Mouse (Mus musculus) E14TG2a.4 (cell line): ENCODE results near the gene Cd8a.

ENCODE experiments used
- H3K27me3 ChIP-seq: 2 replicates; pipeline ENCODE4 v1.6.1; 2014; ENCODE audit warnings: low read length, control low read depth; ENCODE audit not compliant: insufficient read depth
- H3K36me3 ChIP-seq: 2 replicates; pipeline ENCODE4 v1.6.1; 2014; ENCODE audit warnings: low read length, control low read depth; ENCODE audit not compliant: insufficient read depth
- H3K4me1 ChIP-seq: replicated peaks from 2 replicates; pipeline ENCODE4 v1.6.1; 2014; ENCODE audit warnings: low read depth, low read length, control low read depth
- H3K4me3 ChIP-seq: replicated peaks from 2 replicates; pipeline ENCODE4 v1.5.1; 2014; ENCODE audit warnings: mild to moderate bottlenecking, low read length
- H3K9me3 ChIP-seq: 2 replicates; pipeline ENCODE4 v1.6.1; 2014; ENCODE audit warnings: low read length, control low read depth
- CTCF ChIP-seq: conservative IDR thresholded peaks from 2 replicates; pipeline ENCODE4 v1.5.1; 2014; ENCODE audit warnings: low read length
- NANOG ChIP-seq: IDR thresholded peaks from 2 replicates; pipeline ENCODE4 v1.6.1; 2014; ENCODE audit warnings: borderline replicate concordance, low read length, mixed read lengths
- POU5F1 ChIP-seq: IDR thresholded peaks from 2 replicates; pipeline ENCODE4 v1.6.1; 2014; ENCODE audit warnings: low read length, borderline replicate concordance

The Cd8a gene

DNA sequence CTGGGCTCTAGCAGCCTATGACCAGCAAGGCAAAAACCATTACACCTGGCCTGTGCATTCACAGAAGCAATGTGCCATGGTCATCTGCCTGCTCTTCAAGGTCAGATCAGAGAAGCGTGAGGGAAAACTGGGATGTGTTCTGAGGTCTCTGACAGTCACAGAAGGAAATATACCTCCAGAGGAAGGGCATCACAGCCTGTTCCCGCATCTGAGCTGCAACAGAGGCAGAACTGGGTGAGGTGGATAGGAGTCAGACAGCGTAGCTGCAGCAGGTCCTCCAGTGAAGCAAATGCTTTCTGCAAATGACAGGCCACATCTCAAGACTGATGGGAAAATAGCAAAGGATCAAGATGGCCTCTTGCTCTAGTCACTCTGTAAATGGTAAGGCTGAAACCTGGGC, 34.3 kb upstream of the Cd8a start:
- 0 out of 2 replicates have a peak, but pooled peaks cover 3% of the 10 kb centered on the region for H3K27me3 ChIP-seq
- H3K4me1 ChIP-seq: no peaks in the 10 kb centered on the region
- H3K4me3 ChIP-seq: no peak overlapping the region
- H3K36me3 ChIP-seq: no peaks in the 10 kb centered on the region
- TF ChIP-seq CTCF: no peak
- no peak for TF ChIP-seq POU5F1
- no peak for TF ChIP-seq NANOG
- H3K9me3 ChIP-seq: peaks cover 6% of the 10 kb centered on the region

DNA sequence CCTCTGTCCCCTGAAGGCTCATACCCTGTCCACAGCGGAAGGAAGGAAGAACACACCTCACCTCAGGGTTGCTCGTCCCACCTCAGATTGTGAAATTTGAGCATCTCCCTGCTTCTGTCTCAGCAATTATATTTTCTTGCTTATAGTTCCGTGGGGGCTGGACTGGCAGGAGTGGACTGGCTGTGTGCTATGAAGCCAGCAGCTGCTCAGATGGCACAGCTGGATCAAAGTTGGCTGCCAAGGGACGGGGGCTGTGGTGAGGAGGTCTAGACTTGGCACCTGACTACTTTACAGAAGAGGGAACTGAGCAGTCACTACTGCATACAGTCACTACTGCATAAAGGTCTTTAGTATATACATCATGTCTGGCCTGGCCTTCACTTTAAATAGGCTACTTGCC, 33.9 kb upstream of the Cd8a start:
- Histone ChIP-seq H3K4me3 (no peak overlapping the region), H3K9me3 (peaks cover 9% of the 10 kb centered on the region), H3K4me1 (no peaks in the 10 kb centered on the region), H3K27me3 (0 out of 2 replicates have a peak, but pooled peaks cover 3% of the 10 kb centered on the region), H3K36me3 (no peaks in the 10 kb centered on the region)
- no peak for TF ChIP-seq NANOG
- no peak for TF ChIP-seq POU5F1
- no peak for TF ChIP-seq CTCF

DNA sequence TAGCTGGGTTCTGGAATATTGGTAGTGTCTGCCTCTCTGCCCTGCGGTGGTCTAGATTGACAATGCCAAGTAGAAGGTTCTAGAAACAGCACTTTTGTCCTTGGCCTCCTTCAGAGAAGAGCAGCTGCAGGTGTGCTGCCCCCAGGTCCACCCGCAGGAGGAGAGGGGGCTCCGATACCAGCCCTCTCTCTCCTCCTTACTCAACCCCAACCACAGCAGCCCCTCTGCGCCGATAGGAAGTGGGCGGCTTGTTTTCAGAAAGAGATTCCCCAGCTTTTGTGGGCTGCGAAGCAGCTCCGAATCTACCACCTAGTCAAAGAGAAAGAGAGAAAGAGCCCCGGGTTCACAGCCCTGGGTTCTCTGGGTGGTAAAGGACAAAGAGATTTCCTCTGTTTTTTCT, 32.0 kb upstream of the Cd8a start:
- Histone ChIP-seq H3K27me3 (0 out of 2 replicates have a peak, but pooled peaks cover 3% of the 10 kb centered on the region), H3K4me3 (no peak overlapping the region), H3K36me3 (no peaks in the 10 kb centered on the region), H3K9me3 (peaks cover 12% of the 10 kb centered on the region), H3K4me1 (no peaks in the 10 kb centered on the region)
- TF ChIP-seq CTCF (no peak), NANOG (no peak), POU5F1 (no peak)

DNA sequence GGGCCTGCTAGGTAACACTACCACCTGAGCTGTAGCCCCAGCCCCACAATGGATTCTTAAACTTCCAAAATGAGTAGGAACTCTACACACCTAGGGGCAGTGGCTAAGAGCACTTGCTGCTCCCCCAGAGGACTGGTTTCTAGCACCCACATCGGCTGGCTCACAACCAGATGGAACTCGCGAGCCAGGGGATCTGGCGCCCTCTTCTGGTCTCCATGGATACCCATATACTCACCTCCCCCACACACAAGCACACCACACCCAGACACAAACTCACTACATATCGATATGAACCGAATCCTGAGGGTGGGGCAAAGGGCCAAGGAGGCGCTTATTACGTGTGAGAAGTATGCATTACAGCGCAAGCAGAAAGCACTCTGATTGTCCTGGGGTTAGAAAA, 25.2 kb upstream of the Cd8a start:
- Histone ChIP-seq H3K4me3 (no peak overlapping the region), H3K36me3 (no peaks in the 10 kb centered on the region), H3K27me3 (no peaks in the 10 kb centered on the region), H3K4me1 (no peaks in the 10 kb centered on the region), H3K9me3 (peaks cover 21% of the 10 kb centered on the region)
- TF ChIP-seq CTCF (peak; percentile 36), POU5F1 (no peak), NANOG (no peak)

DNA sequence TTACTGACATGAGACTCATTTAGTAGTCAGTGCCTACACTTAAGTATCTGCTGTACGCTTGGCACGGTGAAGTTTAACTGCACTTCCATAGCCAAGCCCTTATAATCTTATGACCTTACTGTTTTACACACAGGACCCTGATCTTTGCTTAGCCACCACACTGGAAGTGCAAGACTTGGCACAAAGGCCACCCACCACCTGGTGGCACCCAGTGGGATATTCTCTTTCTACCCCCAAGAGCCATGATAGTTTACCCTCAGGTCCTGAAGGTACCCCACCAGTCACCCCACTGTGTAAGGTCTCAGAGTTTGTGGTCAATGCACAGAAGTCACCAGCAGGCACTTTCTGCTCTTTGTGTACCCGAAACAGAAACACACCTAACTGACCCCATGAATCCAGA, 22.0 kb upstream of the Cd8a start:
- TF ChIP-seq POU5F1 (no peak), NANOG (no peak), CTCF (no peak)
- Histone ChIP-seq H3K4me3 (no peak overlapping the region), H3K27me3 (no peaks in the 10 kb centered on the region), H3K36me3 (no peaks in the 10 kb centered on the region), H3K4me1 (no peaks in the 10 kb centered on the region), H3K9me3 (peaks cover 9% of the 10 kb centered on the region)

DNA sequence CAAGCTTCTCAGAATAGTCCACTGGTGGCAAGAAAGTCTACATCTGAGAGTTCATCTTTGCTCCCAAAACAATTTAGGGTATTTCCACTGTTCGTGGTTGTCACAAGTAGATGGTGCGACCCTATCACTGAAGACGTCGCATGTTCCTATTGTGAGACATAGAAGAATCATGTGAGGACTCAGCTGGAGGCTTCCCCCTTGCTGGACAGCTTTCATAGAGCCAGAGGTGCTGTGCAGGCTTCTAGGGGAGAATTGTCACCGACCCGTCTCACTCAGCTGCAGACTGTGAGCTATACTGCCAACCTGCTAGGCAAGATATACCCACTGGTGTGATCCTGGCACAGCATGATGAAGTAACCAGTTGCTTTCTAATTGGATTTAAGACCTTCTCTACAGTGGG, 21.0 kb upstream of the Cd8a start:
- Histone ChIP-seq H3K4me1 (no peaks in the 10 kb centered on the region), H3K9me3 (peaks cover 9% of the 10 kb centered on the region), H3K4me3 (no peak overlapping the region), H3K27me3 (no peaks in the 10 kb centered on the region), H3K36me3 (no peaks in the 10 kb centered on the region)
- no peak for TF ChIP-seq POU5F1
- TF ChIP-seq NANOG: no peak
- TF ChIP-seq CTCF: no peak

DNA sequence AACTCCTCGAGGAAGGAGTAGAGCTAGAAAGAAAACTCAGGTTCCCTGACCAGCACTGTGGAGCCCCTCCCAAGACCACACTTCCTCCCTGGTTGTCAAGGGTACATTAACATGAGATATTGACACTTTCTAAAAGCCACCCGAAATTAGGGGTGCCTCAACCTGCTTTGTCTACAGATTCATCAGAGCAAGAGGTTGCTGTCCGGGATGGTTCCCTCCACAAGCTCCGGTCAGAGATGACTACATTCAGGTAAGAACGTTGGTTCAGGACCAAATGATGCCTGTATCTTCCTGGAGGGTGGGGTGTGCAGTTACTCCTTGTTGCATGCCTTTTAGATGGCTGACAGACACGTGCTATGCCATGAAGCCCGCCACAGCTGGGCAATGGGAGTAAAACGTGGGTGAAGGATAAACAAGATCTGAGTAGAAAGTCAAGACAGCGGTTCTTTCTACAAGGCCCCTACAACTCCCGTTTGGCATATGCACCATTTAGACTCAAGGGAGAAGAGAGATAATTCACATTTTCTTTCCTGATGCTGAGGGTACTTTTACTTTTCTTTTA, 20.3 kb upstream of the Cd8a start:
- TF ChIP-seq CTCF (no peak), NANOG (no peak), POU5F1 (no peak)
- Histone ChIP-seq H3K27me3 (no peaks in the 10 kb centered on the region), H3K4me1 (no peaks in the 10 kb centered on the region), H3K9me3 (peaks cover 2% of the 10 kb centered on the region), H3K36me3 (no peaks in the 10 kb centered on the region), H3K4me3 (no peak overlapping the region)

DNA sequence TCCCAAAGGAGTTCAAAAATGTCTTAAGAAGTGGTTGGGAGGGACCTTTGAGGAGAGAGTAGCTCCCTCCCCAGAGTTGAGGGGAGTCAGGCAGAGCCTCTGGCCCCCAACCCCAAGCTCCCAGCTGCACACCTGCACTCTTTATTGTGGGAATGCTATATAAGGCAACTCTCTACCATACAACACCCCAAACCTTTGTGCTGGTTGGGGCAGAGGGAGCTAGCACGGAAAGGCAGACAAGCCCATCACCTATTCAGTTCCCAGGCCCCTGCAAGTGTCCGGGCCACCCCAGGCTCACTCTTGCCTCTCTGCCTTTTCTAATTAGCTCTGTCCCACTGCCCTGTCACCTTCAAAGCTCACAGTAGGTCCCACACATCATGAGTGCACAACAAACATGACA, 19.5 kb upstream of the Cd8a start:
- Histone ChIP-seq H3K36me3 (no peaks in the 10 kb centered on the region), H3K9me3 (no peaks in the 10 kb centered on the region), H3K27me3 (no peaks in the 10 kb centered on the region), H3K4me3 (no peak overlapping the region), H3K4me1 (no peaks in the 10 kb centered on the region)
- no peak for TF ChIP-seq POU5F1
- no peak for TF ChIP-seq NANOG
- no peak for TF ChIP-seq CTCF

DNA sequence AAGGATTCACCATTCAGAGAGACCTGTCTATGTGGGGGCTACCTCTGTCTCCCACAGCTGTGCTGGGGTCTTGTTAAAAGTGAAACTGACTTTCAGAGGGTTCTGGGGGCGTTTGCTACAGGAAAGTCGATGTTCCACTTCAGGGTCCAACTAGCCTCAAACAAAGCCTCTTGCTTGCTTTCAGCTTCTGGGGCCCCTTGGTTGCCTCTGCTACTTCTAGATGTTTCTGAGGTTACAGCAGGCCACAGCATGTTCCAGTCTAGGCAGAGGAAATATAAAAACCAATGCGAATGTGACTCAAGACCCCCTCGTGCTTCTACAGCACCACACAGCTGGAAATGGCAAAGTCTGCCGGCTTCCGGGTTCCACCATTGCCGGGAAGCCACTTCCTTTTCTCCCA, 15.7 kb upstream of the Cd8a start:
- no peak overlapping the region for H3K4me3 ChIP-seq
- H3K36me3 ChIP-seq: no peaks in the 10 kb centered on the region
- no peak for TF ChIP-seq CTCF
- TF ChIP-seq NANOG: no peak
- no peak for TF ChIP-seq POU5F1

More for the DNA sequence above, 15.7 kb upstream of the Cd8a start:
- Histone ChIP-seq H3K27me3 (no peaks in the 10 kb centered on the region), H3K9me3 (no peaks in the 10 kb centered on the region), H3K4me1 (peaks cover 7% of the 10 kb centered on the region)
